Mouse (Mus musculus) thymus, postnatal 36 days (tissue): Measurements from ENCODE around the gene Acin1.
"Not testable (repeated sequence)": the region's sequence is repeated elsewhere in the genome, so short reads cannot be mapped to it uniquely, and the experiment has no call there.

ENCODE experiments used
- DNase-seq, 2 experiments: peaks; one replicate each; pipeline ENCODE4 v3.0.0; 2022; ENCODE audit warnings: mixed read lengths in 2 of 2

Gene Acin1

GRCm38 (mm10) chr14:54641305-54641969 is 45.3 kb downstream of the Acin1 start, which contains the start of gene Cdh24:
Gene Cdh24 (minus strand): TSS chr14:54641364.
- DNase-seq, result peak; percentile 94 to 95

GRCm38 (mm10) chr14:54640946-54641304 is 45.8 kb downstream of the Acin1 start, which contains the start of gene Gm17606:
Gene Gm17606 (plus strand): TSS chr14:54640952.
- DNase-seq, result no peak

- no peak for DNase-seq
Observed at GRCm38 (mm10) chr14:54640121-54640520, 46.6 kb downstream of the Acin1 start.

GRCm38 (mm10) chr14:54638210-54638609 is 48.5 kb downstream of the Acin1 start:
- no peak for DNase-seq

GRCm38 (mm10) chr14:54636954-54637353 is 49.8 kb downstream of the Acin1 start:
- peak; percentile 46 to 52 for DNase-seq

- DNase-seq, result no peak
Observed at GRCm38 (mm10) chr14:54634182-54634581, 52.5 kb downstream of the Acin1 start.

GRCm38 (mm10) chr14:54632252-54632651 is 54.5 kb downstream of the Acin1 start:
- DNase-seq, result no peak

GRCm38 (mm10) chr14:54631240-54631599 is 55.5 kb downstream of the Acin1 start:
- DNase-seq, result no peak

- DNase-seq, result no peak
Observed at GRCm38 (mm10) chr14:54630583-54631239, 56.0 kb downstream of the Acin1 start.

- no peak for DNase-seq
Observed at GRCm38 (mm10) chr14:54629797-54630196, 56.9 kb downstream of the Acin1 start.

GRCm38 (mm10) chr14:54628103-54628502 is 58.6 kb downstream of the Acin1 start:
- DNase-seq, result no peak

GRCm38 (mm10) chr14:54624976-54625375 is 61.8 kb downstream of the Acin1 start:
- no peak for DNase-seq

GRCm38 (mm10) chr14:54623334-54623733 is 63.4 kb downstream of the Acin1 start:
- DNase-seq, result no peak

- no peak for DNase-seq
Observed at GRCm38 (mm10) chr14:54621133-54621532, 65.6 kb downstream of the Acin1 start, which contains the start of gene Psmb11. Gene Psmb11 (plus strand): TSS chr14:54621433.

- DNase-seq, result peak; percentile 85 to 86
Observed at GRCm38 (mm10) chr14:54617897-54618365, 68.8 kb downstream of the Acin1 start, which contains the start of gene Psmb5. Gene Psmb5 (minus strand): TSS chr14:54618022.

GRCm38 (mm10) chr14:54617152-54617896 is 69.4 kb downstream of the Acin1 start:
- DNase-seq, result no peak

GRCm38 (mm10) chr14:54616226-54616825 is 70.4 kb downstream of the Acin1 start:
- DNase-seq, result no peak

- not testable (repeated sequence) for DNase-seq
Observed at GRCm38 (mm10) chr14:54614130-54614529, 72.6 kb downstream of the Acin1 start.

GRCm38 (mm10) chr14:54610648-54611047 is 76.1 kb downstream of the Acin1 start:
- DNase-seq, result no peak

GRCm38 (mm10) chr14:54609962-54610361 is 76.8 kb downstream of the Acin1 start:
- no peak for DNase-seq

- DNase-seq, result no peak
Observed at GRCm38 (mm10) chr14:54609245-54609644, 77.5 kb downstream of the Acin1 start.

- DNase-seq, result no peak
Observed at GRCm38 (mm10) chr14:54607226-54607625, 79.5 kb downstream of the Acin1 start.

GRCm38 (mm10) chr14:54605752-54606321 is 80.9 kb downstream of the Acin1 start, which contains the start of gene 4931414P19Rik:
Gene 4931414P19Rik (minus strand): TSS chr14:54605993.
- DNase-seq, result peak; percentile 82 to 83
